Mouse (Mus musculus): Measurements from ENCODE around the gene Tgfbr1.
A peak's percentile ranks its signal among the peaks of the same experiment; 100 is the strongest.

Tgfbr1 gene

DNA sequence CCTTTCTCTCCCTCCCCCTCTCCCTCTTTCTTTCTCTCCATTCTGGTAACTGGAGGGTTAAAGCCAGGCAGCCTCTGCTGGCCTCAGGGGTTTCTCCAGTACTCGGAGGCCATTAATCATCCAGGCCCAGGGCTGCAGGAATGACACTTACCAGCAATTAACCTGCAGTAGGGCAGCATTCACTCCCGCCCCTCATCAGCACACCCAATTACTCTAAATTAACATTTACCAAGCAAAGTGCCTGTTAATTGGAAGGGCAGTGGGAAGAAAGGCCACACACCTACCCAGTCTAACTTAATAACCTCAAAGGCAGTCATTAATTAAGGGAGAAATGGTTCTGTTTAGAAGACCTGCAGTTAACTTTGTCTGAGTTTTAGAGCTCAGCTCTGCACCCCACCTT lies 71.4 kb downstream of the Tgfbr1 start:
- no peak for DNase-seq

DNA sequence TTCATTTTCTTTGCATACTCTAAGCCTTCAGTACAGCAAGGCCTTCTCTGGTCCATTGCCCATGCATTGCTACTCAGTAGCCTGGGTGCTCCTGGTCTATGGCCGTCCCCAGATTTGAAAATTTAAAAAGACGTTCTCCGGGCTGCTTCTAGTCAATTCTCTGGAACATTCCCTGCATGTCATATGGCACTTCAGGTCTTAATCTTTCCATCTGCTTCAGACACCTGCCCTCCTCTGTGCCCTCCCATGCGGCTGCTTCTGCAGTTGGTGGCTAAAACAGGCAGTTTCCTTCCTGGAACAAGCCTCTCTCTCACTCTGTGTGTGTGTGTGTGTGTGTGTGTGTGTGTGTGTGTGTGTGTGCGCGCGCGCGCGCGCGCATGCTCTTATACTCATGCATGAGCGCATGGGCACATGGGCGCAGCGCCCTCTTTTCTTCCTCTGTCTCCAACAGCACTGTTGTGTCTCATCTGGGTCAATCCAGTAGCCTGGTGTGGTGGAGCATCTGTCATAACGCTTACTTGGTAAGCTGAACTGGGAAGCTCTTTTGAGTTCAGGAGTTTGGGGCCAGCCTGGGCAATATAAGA lies 72.3 kb downstream of the Tgfbr1 start:
- no peak for DNase-seq

DNA sequence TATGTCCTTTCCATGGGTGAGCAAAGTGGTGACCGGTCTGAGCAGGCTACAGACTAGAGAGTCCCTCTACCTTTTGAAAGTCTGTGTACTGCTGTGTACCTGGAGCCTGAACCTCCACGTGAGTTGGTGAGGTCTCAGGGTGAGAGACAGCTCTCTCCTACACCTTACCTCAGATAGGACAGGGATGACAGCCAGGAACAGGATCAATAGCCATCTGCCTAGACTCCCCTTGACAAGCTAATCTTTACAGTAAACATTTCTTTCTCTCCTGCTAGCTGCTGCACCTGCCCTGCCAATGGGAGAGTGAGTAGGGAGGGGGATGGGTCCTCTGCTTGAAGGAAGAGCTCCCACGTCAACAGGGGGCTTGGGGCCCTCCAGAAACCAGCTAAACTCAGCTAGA lies 74.6 kb downstream of the Tgfbr1 start:
- DNase-seq: no peak

DNA sequence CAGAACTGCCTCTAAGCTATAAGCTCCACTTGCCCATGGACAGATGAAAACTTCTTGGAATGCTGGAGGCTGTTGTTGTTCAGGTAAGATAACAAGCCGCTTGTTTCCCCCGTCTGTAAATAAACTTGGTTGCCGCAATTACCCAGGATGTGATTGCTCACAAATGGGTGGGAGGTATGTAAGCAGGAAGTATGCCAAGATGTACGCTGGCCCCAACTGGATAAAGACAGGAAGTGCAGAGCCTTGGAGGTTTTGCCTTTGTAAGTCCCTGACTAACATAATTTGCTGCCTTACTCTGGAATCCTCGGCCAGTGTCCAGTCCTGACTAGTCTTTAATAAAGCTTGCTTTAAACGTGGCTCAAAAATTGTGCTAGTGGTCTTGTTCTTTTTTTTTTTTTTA lies 77.5 kb downstream of the Tgfbr1 start:
- no peak for DNase-seq

DNA sequence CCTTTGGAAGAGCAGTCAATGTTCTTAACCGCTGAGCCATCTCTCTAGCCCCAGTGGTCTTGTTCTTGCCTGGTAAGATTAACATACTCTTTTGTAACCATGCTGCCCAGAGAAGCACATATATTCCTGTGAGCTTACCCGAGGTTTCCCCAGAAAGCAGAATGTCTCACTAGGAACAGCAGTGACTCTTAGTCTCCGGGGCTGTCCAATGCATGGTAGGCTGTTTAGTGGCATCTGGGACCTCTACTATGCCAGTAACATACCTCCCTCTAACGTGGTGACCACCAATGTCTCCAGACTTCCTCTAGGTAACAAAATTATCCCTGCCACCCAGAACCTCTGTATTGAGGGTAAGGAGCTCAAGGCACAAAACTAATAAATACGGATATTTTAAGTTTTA lies 78.1 kb downstream of the Tgfbr1 start:
- DNase-seq: no peak

DNA sequence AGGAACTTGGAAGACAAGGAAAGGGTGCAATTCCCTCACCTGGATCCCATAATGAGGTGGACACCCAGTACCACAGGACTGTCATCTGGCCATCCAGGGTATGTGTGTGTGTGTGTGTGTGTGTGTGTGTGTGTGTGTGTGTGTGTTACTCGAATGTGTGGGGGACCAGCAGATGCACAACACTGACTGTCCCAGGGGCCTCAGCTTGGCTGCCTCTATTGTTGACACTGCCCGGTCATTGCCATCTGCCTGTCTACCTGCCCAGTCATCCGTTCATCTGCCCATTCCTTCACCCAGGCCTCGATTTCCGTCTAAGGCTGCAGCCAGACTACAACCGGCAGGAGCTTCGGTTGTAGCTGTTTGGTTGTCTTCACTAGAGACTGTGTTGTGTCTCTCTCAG lies 79.7 kb downstream of the Tgfbr1 start:
- no peak for DNase-seq

DNA sequence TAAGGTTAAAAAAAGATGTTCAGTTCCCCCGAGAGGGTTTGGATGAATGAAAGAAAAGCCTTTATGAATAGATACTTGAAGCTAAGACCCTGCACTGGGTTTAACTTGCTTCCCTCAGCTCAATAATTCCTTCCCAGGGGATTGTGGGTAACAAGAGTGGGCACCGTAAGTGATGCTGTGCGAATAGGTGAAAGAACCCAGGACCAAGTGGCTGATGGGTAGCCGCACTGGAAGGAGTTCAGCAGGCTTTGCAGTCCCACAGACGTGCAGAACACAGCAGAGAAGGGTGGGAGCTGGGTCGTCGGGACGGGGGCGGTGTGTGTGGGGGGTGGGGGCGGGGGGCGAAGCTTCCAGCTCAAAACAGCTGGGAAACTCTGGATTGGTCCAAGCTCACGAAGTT lies 82.1 kb downstream of the Tgfbr1 start:
- no peak for DNase-seq

DNA sequence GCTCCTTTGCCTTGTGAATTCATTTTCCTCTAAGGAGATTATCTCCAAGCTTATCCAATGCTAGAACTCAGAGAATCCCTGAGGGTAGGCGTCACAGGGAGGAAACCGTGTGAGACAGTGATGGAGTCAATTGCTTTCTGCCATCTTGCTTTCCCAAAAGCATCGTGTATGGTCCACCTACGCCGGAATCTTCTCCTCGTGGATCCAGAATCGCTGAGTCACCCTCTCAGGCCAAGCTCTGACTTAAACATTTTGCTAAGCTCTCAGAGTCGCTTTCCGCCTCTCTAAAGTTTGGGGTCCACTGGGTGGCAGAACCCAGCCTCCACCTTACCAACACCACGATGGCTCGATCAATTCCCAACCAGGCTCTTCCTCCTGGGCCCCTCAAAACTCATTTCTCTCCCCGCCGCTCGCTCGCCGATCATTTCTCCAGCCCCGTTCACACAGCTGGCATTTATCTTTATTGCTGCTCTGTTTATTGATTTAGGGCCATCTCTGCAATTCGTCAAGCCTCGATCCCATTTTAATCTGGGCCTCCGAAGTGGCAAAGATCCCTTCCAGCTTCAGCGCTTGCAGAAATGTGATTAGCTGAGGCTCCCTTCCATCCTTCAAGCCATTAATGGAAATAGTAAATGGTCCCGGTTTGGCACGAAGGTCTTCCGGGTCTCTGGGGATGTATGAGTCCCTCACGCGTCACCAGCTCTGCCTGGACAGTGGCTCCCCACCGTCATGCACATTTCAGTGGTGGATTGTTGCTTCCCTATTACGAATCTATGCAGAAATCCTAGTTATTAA lies 82.7 kb downstream of the Tgfbr1 start:
- no peak for DNase-seq

DNA sequence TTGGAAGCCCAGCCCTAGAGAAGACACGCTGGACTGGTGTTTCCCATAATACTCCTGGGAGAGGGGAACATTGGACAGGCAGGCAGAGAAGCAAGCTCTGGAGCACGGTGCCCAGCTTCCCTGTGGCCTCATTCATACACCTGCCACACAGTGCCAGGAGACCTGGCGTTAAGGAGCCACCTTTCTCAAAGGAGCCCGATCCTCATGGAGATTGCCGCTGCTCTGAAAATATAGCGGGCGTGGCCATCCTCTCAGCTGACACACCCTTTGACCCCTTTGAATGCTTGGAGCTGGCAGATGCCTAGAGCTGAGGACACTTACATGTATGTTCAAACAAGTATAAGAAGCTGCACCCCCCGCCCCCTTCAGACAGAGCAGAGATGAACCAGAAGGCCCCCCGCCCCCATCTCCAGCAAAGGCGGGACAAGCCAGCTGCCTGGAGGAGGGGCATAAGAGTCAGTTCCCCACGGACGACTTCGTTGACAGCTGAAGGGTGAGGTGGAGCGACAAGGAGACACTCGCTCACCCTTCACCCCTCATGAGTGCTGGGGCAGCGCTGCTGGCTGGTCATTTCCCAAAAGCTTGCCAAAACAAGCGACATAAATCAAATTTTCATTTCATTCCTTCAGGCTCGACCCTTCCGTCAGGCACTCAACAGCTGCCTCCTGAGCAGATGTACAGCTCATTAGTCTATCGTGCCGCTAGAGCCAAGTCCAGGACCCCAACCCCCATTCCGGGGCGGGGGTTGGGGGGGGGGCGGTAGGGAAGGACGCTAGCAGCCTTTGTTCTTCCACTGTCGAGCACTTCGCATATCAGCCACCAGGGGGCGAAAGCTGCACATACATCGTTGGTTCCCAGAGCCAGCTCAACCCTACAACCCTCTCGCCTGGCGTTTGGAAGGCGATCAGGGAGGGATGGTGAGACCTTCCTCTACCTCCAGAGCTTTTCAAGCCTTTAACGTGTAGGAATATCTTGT lies 84.6 kb downstream of the Tgfbr1 start:
- peak; percentile 84 for DNase-seq

DNA sequence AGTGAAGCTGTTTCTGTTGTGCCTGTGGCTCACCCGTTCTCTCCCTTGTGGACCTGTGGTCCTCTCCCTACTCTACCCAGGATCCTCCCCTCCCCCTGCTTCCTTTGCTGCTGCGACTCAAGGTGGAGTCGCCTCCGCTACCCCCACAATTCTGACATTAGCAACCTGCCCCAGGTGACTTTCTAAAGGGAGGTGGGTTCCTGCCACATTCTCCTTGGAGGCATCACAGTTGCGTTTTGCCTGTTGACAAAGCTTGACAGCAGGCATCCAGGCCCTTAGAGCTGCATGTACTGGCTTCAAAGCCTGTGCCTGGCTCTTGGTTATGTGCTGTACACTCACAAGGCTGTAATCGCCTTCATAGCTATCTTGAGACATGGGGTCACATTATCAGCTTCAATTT lies 85.9 kb downstream of the Tgfbr1 start:
- DNase-seq: no peak

DNA sequence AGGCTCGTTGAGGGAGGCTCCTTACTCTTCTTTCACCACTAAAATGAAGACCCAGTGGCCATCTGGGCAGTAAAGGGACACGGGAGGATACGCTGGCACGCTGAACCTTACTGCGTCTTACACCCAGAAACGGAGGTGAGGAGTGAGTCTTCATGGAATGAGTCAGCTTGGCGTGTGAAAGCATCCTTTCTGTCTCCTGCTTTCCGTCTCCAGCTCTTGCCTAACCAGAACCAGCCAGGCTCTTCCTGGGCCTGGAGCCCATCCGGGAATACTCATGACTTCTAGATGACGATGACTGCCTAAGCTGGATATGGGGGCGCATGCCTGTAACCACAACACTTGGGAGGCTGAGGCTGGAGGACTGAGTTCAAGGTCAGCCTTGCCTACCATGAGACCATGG lies 87.9 kb downstream of the Tgfbr1 start:
- peak; percentile 41 for DNase-seq

DNA sequence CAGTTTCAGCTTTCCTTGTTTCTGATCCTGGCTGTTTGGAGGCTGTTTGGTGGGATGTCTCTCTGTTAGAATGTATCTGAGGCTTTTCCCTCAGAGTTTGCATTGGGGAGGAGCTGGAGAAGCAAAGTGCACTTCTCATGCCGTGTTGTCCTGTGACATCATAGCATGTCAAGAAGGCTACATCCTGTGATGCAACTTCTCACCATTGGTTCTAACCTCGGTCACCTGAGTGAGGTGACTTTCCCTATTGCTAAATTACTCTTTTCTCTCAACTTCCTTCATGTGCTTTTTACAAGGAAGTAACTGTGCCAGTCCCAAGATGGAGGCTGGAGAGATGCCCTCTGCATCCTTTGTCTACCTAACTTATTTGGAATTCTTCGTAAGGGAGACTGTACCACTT lies 95.5 kb downstream of the Tgfbr1 start:
- no peak for DNase-seq

DNA sequence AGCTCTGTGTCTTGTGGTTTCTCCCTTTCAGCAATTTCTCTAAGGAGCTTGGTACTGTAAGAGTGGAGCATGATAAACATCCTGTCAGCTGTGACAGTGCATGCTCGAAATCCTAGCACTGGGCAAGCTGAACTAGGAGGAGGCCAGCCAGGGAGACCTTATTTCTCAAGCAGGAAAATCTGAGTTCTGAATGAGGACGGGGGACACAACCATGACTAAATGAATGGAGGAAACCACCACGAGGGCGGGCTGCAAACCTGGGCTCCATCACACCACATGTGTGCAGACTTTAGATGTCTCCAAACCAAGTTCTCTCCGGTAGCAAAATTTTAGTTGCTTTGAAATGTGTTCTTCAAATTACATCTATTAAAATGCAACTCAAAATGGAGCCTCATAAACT lies 96.1 kb downstream of the Tgfbr1 start:
- no peak for DNase-seq

DNA sequence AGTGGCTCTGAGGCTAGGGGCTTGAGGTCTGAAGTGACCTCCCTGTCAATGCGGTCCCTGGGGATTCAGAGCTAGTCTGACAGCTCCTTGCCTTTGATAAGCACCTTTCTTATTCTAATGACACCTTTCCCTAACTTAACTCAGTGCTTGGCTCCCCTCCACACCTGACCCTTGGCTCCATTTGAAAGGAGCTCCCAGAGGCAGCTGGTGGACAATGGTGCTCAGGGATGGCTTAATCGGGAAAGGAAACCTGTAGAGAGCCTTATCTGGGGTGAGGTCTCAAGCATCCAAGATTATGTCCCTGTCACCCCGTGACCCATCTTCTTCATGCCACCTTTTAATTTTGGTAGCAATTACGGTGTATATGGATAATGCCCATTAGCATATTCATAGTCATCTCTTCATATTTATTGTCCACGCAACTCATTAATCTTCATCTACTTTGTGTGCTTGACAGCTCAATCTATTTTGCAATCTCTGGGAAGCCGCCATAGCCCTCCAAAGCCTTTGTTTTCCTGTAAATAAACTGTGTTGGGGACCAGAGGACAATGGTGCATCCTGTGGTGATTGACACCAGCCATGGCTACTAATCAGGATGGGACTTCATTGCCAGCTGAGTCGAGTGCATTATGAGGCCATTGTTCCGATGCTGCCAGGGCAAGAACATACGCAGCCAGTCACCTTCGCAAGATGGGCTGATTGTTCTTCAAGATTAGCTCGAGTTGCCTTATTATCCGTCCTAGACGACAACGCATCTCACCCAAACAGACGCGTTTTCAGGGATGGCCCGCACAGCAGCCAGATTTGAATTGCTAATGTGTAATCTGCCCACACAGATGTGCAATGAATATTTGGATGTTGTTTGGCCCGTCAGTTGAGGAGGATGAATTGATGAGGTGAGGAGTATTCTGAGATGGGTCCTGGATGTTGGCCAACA lies 96.8 kb downstream of the Tgfbr1 start:
- DNase-seq: no peak

Data from right cerebral cortex, postnatal 25 days (tissue).